In the genomic region with DNA sequence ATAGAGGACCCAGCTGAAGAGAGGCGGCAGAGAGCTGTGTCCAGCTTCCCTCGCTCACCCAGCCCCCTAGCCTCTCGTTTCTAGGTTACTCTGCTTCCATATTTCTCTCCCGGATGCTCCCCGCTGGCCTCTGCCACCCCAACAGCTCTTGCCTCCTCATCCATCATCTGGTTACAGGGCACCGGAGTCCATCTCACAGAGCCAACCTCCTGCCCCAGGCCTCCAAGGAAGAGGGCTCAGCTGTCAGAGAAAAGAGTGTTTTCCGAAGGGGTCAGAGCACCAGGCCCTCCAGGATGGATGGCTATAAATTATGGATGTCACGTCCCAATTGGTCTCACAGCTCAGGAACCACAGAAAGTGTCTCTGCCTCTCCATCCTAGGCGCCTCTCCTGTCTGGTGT, we compare ENCODE assay signal across 26 mouse cellular contexts. TPM values are rescaled to one million over a fixed set of nuclear protein-coding genes. Genes with fewer than 3 reads are reported as not detected.
DNase-seq lines count a peak whose midpoint lies in the region; ATAC-seq lines count a peak whose summit lies in the region.
"Had no signal": no experiment of that assay in that cellular context is flagged by ENCODE, and none has a peak within 500 bp of the region (broad histone marks: within the 10 kb centered on the region; RNA-seq: fewer than 3 reads in every experiment).

No protein-coding gene starts in this region.

- no peaks in the 10 kb centered on the region for H3K36me3 ChIP-seq in hindbrain, embryonic 10.5 days
- no peaks in the 10 kb centered on the region for H3K36me3 ChIP-seq in hindbrain, embryonic 14.5 days (replicated peaks; ENCODE audit: control insufficient read depth, insufficient read depth)
- H3K36me3 ChIP-seq in neural tube, embryonic 15.5 days, result no peaks in the 10 kb centered on the region
- H3K36me3 ChIP-seq in limb, embryonic 10.5 days, result no peaks in the 10 kb centered on the region
- no peaks in the 10 kb centered on the region for H3K36me3 ChIP-seq in forebrain, embryonic 10.5 days (replicated peaks)
- H3K36me3 ChIP-seq: embryonic facial prominence, embryonic 12.5 days; forebrain, embryonic 12.5 days; heart, embryonic 15.5 days; intestine, embryonic 15.5 days; limb, embryonic 13.5 days; liver, embryonic 12.5 days; midbrain, embryonic 15.5 days had no signal

- WGBS in hindbrain, embryonic 10.5 days, result 58% methylated on average over 9 of the region's 9 CpGs
- WGBS in hindbrain, embryonic 14.5 days, result 34% methylated on average over 9 of the region's 9 CpGs
- 26% methylated on average over 9 of the region's 9 CpGs for WGBS in neural tube, embryonic 15.5 days
- 17% methylated on average over 9 of the region's 9 CpGs for WGBS in limb, embryonic 10.5 days
- WGBS in forebrain, embryonic 10.5 days, result 88% methylated on average over 9 of the region's 9 CpGs

- peaks cover 91% of the 10 kb centered on the region for H3K4me1 ChIP-seq in hindbrain, embryonic 10.5 days (replicated peaks)
- H3K4me1 ChIP-seq in hindbrain, embryonic 14.5 days (replicated peaks; ENCODE audit: control insufficient read depth, insufficient read depth, low read length), result peaks cover 46% of the 10 kb centered on the region
- peaks cover 57% of the 10 kb centered on the region for H3K4me1 ChIP-seq in neural tube, embryonic 15.5 days
- peaks cover 60% of the 10 kb centered on the region for H3K4me1 ChIP-seq in limb, embryonic 10.5 days
- H3K4me1 ChIP-seq in forebrain, embryonic 10.5 days, result peaks cover 64% of the 10 kb centered on the region

- peak overlapping the region; percentile 76 for H3K27ac ChIP-seq in hindbrain, embryonic 10.5 days
- H3K27ac ChIP-seq in hindbrain, embryonic 14.5 days, result no peak overlapping the region
- no peak overlapping the region for H3K27ac ChIP-seq in neural tube, embryonic 15.5 days (replicated peaks)
- H3K27ac ChIP-seq in limb, embryonic 10.5 days, result no peak overlapping the region
- no peak overlapping the region for H3K27ac ChIP-seq in forebrain, embryonic 10.5 days
- H3K27ac ChIP-seq: embryonic facial prominence, embryonic 12.5 days; forebrain, embryonic 12.5 days; heart, embryonic 15.5 days; intestine, embryonic 15.5 days; limb, embryonic 13.5 days; liver, embryonic 12.5 days; midbrain, embryonic 15.5 days had no signal

- no peak for DNase-seq in hindbrain, embryonic 10.5 days (ENCODE audit: low spot score)
- DNase-seq in hindbrain, embryonic 14.5 days (ENCODE audit: low spot score), result no peak
- DNase-seq in neural tube, embryonic 10.5 days (ENCODE audit: extremely low spot score, low spot score), result peak; percentile 44
- DNase-seq in limb, embryonic 10.5 days (ENCODE audit: low spot score), result peak; percentile 45
- DNase-seq in forebrain, embryonic 10.5 days (ENCODE audit: extremely low spot score, low spot score), result no peak
- DNase-seq in urinary bladder, postnatal 4 days (ENCODE audit: low spot score in 2 of 2), result no peak
- DNase-seq: adrenal gland, postnatal 14 days; cerebellum, adult 2 months; cerebellum, postnatal 36 days; heart, postnatal 4 days; kidney, adult 8-10 months; kidney, postnatal 10 days; lung, adult 18-20 months; lung, postnatal 14 days; retina, postnatal 1 day; spleen, adult 18-20 months; thymus, postnatal 25 days had no signal

- H3K4me2 ChIP-seq in hindbrain, embryonic 14.5 days (replicated peaks), result no peak overlapping the region
- no peak overlapping the region for H3K4me2 ChIP-seq in neural tube, embryonic 15.5 days
- H3K4me2 ChIP-seq: embryonic facial prominence, embryonic 12.5 days; forebrain, embryonic 12.5 days; heart, embryonic 15.5 days; intestine, embryonic 15.5 days; limb, embryonic 13.5 days; liver, embryonic 12.5 days; midbrain, embryonic 15.5 days had no signal

- H3K9me3 ChIP-seq in hindbrain, embryonic 10.5 days, result no peaks in the 10 kb centered on the region
- H3K9me3 ChIP-seq in hindbrain, embryonic 14.5 days (ENCODE audit: control insufficient read depth, low read length), result no peaks in the 10 kb centered on the region
- H3K9me3 ChIP-seq in neural tube, embryonic 15.5 days (replicated peaks), result no peaks in the 10 kb centered on the region
- no peaks in the 10 kb centered on the region for H3K9me3 ChIP-seq in limb, embryonic 10.5 days (replicated peaks)
- H3K9me3 ChIP-seq in forebrain, embryonic 10.5 days, result no peaks in the 10 kb centered on the region
- H3K9me3 ChIP-seq: embryonic facial prominence, embryonic 12.5 days; forebrain, embryonic 12.5 days; heart, embryonic 15.5 days; intestine, embryonic 15.5 days; limb, embryonic 13.5 days; liver, embryonic 12.5 days; midbrain, embryonic 15.5 days had no signal

- H3K9ac ChIP-seq in hindbrain, embryonic 14.5 days, result no peak overlapping the region
- H3K9ac ChIP-seq in neural tube, embryonic 15.5 days (replicated peaks), result no peak overlapping the region
- H3K9ac ChIP-seq: embryonic facial prominence, embryonic 12.5 days; forebrain, embryonic 12.5 days; heart, embryonic 15.5 days; intestine, embryonic 15.5 days; limb, embryonic 13.5 days; liver, embryonic 12.5 days; midbrain, embryonic 15.5 days had no signal

- ATAC-seq in hindbrain, embryonic 14.5 days (ENCODE audit: low FRiP score), result no peak
- ATAC-seq in neural tube, embryonic 15.5 days (ENCODE audit: low FRiP score), result no peak
- ATAC-seq: intestine, embryonic 15.5 days; liver, embryonic 12.5 days; midbrain, embryonic 15.5 days had no signal

- peaks cover 32% of the 10 kb centered on the region for H3K27me3 ChIP-seq in hindbrain, embryonic 10.5 days (ENCODE audit: insufficient read depth, poor library complexity, severe bottlenecking)
- H3K27me3 ChIP-seq in hindbrain, embryonic 14.5 days (ENCODE audit: control insufficient read depth, insufficient read depth, low read length), result no peaks in the 10 kb centered on the region
- no peaks in the 10 kb centered on the region for H3K27me3 ChIP-seq in neural tube, embryonic 15.5 days (replicated peaks)
- H3K27me3 ChIP-seq in limb, embryonic 10.5 days (ENCODE audit: low read depth, poor library complexity, severe bottlenecking), result peaks cover 74% of the 10 kb centered on the region
- peaks cover 45% of the 10 kb centered on the region for H3K27me3 ChIP-seq in forebrain, embryonic 10.5 days (ENCODE audit: poor library complexity, severe bottlenecking)
- H3K27me3 ChIP-seq: heart, embryonic 15.5 days; intestine, embryonic 15.5 days; liver, embryonic 12.5 days; midbrain, embryonic 15.5 days had no signal

- H3K4me3 ChIP-seq in hindbrain, embryonic 10.5 days, result no peak overlapping the region
- no peak overlapping the region for H3K4me3 ChIP-seq in hindbrain, embryonic 14.5 days (replicated peaks; ENCODE audit: low read length)
- H3K4me3 ChIP-seq in neural tube, embryonic 15.5 days (replicated peaks), result no peak overlapping the region
- no peak overlapping the region for H3K4me3 ChIP-seq in limb, embryonic 10.5 days
- H3K4me3 ChIP-seq in forebrain, embryonic 10.5 days, result no peak overlapping the region
- H3K4me3 ChIP-seq: embryonic facial prominence, embryonic 12.5 days; forebrain, embryonic 12.5 days; heart, embryonic 15.5 days; intestine, embryonic 15.5 days; limb, embryonic 13.5 days; liver, embryonic 12.5 days; midbrain, embryonic 15.5 days; myocyte had no signal

RNA-seq across cellular contexts. Expression of a gene that starts 23.1 kb away (rescaled TPM):
- polyA plus RNA-seq in hindbrain, embryonic 10.5 days (2016; fragmentation: Nextera tagmentation; extraction: Ambion mirVana), result 2.1 and 3.6 TPM in 2 replicates
- 3.2 TPM in 2 replicates for polyA plus RNA-seq in hindbrain, embryonic 14.5 days (2014; fragmentation: Nextera tagmentation; extraction: Ambion mirVana)
- 2.0 and 2.8 TPM in 2 replicates for polyA plus RNA-seq in neural tube, embryonic 15.5 days (2015; fragmentation: Nextera tagmentation; extraction: Ambion mirVana)
- 0.24 and 0.41 TPM in 2 replicates for polyA plus RNA-seq in limb, embryonic 10.5 days (2016; fragmentation: Nextera tagmentation; extraction: Ambion mirVana)
- 1.2 and 2.3 TPM in 2 replicates for polyA plus RNA-seq in forebrain, embryonic 10.5 days (2016; fragmentation: Nextera tagmentation; extraction: Ambion mirVana)

RNA-seq across cellular contexts. Expression of a gene that starts 36.5 kb away (rescaled TPM):
- 0.71 and 1.7 TPM in 2 replicates for polyA plus RNA-seq in hindbrain, embryonic 10.5 days (2016; fragmentation: Nextera tagmentation; extraction: Ambion mirVana)
- 14.6 and 15.6 TPM in 2 replicates for polyA plus RNA-seq in hindbrain, embryonic 14.5 days (2014; fragmentation: Nextera tagmentation; extraction: Ambion mirVana)
- polyA plus RNA-seq in neural tube, embryonic 15.5 days (2015; fragmentation: Nextera tagmentation; extraction: Ambion mirVana), result 10.6 and 11.4 TPM in 2 replicates
- 0.18 and 0.56 TPM in 2 replicates for polyA plus RNA-seq in limb, embryonic 10.5 days (2016; fragmentation: Nextera tagmentation; extraction: Ambion mirVana)
- polyA plus RNA-seq in forebrain, embryonic 10.5 days (2016; fragmentation: Nextera tagmentation; extraction: Ambion mirVana), result 0.36 and 0.90 TPM in 2 replicates

Comparison
In these comparisons a context has a peak if more than half of its experiments do, and no peak if none do; other contexts are left out.
1. DNase-seq: peak in neural tube, embryonic 10.5 days (single experiment) and limb, embryonic 10.5 days (single experiment); none in hindbrain, embryonic 10.5 days (single experiment), hindbrain, embryonic 14.5 days (single experiment), forebrain, embryonic 10.5 days (single experiment) and urinary bladder, postnatal 4 days (0 of 2).